Mouse (Mus musculus): ENCODE results near the gene Tenm3. TPM values are rescaled to one million over a fixed set of nuclear protein-coding genes. Genes with fewer than 3 reads are reported as not detected.

Gene Tenm3
- total RNA-seq, 4 experiments from 2014 or later = 10.5 to 12.2 (median 11.8) TPM

GRCm38 (mm10) chr8:48810615-48811014 is 33.1 kb downstream of the Tenm3 start:
- no peak for DNase-seq (ENCODE audit: low spot score in 2 of 2)

GRCm38 (mm10) chr8:48809104-48809503 is 34.6 kb downstream of the Tenm3 start:
- DNase-seq (ENCODE audit: low spot score in 2 of 2) = no peak

DNA sequence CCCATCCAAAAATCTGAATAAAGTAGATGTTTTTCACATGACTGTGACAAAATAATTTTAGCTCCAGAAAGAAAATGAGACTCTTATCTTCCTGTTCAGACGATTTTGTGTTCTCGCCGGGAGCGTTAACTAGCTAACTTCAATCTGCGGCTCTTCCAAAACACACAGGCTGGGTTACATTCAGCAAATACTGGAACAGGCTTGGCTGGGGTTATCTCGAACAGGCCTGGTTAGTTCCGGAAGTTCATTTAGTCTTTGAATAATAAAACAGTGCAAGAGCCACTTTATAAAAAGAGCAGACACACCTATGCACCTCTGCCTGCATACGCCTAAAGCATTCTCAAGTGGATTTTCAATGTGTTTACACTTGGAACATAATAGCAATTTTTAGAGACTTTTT is 40.7 kb downstream of the Tenm3 start:
- no peak for DNase-seq (ENCODE audit: low spot score in 2 of 2)

GRCm38 (mm10) chr8:48802231-48802630 is 41.5 kb downstream of the Tenm3 start:
- no peak for DNase-seq (ENCODE audit: low spot score in 2 of 2)

DNA sequence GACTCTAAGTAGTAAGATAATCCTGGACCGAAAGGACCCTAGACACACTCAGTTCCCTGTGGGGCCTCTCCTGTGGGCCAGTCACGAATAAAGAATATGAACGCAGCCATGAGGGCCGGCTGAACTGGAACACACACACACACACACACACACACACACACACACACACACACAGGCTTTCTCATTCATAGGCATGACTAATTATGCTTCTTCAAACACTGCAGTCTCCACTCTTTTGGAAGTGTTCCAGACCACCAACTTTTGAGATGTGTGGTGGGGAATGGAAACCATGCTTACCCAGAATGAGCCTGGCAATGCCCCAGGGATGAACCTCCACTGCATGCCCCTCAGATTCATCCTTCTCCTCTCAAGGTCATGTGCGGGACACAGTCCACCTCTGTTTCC is 45.8 kb downstream of the Tenm3 start:
- DNase-seq (ENCODE audit: low spot score in 2 of 2) = no peak

DNA sequence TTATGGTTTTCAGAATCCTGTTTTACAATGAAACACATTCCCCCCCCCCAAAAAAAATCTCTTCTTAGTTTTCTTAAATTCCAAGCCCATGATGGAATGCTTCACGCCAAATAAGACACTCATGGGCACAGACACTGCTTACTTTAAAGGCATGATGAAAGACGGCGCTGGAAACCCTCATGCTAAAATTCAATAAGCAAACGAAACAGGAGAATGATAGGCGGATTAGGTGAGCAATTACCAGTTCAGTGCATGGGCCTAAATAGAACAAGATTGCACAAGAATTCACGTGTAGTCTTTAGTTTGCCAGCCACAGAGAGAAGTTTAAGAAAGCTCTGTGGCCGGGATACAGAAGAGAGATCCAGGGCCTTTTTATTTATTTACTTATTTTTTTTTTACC is 49.5 kb downstream of the Tenm3 start:
- no peak for DNase-seq (ENCODE audit: low spot score in 2 of 2)

DNA sequence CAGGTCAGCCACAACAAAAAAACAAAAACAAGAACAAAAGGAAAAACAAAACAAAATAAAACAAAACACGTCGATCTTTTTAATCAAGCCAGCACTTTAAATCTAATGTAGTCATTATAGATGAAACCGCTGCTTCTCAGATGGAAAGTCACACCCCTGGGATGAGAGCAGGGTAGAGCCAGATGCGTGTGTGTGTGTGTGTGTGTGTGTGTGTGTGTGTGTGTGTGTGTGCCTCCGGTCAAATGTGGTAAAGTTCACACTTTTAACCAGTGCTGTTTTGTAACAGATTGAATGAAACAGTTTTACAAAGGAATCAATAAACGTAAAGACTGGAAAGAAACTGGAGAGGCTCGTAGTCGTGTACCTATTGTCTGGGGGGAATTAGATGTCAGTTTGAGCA is 50.0 kb downstream of the Tenm3 start:
- no peak for DNase-seq (ENCODE audit: low spot score in 2 of 2)

- no peak for DNase-seq (ENCODE audit: low spot score in 2 of 2)
Observed at GRCm38 (mm10) chr8:48792587-48793326, 51.0 kb downstream of the Tenm3 start.

DNA sequence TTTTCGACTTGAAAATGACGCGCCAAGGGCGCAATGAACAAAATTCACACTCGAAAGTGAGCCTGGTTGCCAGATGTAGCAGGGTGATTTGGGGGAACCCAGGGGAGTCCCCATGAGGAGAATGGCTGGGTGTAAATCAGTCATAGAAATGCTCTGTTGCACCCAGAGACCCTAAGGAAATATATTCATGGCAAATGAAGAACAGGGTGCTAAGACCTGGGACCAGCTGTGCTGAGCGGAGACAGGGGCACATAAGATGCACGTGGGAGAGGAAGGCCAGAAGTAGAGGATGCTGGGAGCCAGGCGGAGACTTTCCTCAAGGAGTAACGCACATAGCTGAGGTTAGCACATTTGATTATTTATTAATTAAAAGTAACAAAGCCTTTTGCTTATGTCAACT is 60.4 kb downstream of the Tenm3 start:
- DNase-seq (ENCODE audit: low spot score in 2 of 2) = no peak

- DNase-seq (ENCODE audit: low spot score in 2 of 2) = no peak
Observed at GRCm38 (mm10) chr8:48780628-48781027, 63.1 kb downstream of the Tenm3 start.

DNA sequence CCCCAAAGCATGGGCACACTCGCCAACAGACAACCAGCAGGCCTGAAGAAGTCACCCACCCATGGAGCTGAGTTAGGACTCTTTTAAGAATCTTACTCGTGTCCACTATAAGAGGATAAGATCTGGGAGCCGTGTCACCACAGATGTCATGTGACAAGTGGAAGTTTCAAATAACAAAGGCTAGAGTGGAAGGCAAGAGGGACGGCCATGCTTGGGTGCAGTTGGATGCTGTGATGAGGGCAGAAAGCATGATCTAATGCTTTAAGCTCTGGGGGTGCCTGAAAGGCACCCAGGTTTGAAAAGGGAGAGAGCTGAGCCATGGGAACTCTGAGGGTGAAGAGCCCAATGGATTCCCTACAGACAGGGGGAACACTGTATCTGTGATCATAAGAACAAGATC is 64.6 kb downstream of the Tenm3 start:
- no peak for DNase-seq (ENCODE audit: low spot score in 2 of 2)

GRCm38 (mm10) chr8:48776081-48776480 is 67.7 kb downstream of the Tenm3 start:
- no peak for DNase-seq (ENCODE audit: low spot score in 2 of 2)

DNA sequence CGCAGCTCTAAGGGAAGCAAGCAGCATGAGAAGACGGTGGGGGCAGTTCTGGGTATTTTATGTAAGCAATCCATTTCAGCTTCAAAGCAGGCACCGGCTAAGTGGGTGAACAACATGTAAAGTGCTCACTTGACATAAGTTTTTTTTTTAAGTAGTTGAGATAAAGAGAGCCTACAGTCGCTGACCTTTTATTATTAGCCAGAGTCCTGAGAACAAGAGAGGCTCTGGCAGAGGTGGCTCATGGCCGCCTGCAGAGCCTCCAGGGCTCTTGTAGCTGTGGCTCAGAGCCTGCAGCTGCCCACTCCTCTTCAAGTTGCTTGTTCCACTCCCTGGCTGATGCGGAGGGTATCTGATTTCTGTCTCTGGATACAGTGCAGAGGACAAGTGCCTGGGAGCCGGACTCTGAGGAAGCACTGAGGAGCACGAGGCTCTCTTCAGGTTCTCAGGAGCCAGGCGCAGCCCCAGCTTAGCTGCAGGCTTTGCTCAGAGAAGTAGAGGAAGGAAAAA is 68.2 kb downstream of the Tenm3 start:
- DNase-seq (ENCODE audit: low spot score in 2 of 2) = no peak

DNA sequence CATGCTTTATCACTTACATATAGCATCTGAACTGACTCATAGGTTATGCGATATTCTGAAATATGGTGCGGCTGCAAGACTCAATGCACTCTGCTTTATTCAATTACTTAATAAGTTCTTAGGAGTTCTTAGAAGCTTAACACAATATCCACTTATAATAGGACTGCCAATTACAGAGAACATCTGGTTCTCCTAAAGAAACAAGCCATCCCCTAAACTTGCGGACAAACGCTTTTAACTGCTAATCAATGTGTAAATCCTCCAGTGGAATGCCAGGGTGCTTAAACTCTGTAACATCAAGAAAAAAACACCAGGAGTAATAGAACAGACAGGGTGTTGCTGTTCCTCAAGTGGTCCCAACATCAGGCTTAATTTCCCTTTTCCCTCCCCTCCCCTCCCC is 68.9 kb downstream of the Tenm3 start:
- DNase-seq (ENCODE audit: low spot score in 2 of 2) = no peak

DNA sequence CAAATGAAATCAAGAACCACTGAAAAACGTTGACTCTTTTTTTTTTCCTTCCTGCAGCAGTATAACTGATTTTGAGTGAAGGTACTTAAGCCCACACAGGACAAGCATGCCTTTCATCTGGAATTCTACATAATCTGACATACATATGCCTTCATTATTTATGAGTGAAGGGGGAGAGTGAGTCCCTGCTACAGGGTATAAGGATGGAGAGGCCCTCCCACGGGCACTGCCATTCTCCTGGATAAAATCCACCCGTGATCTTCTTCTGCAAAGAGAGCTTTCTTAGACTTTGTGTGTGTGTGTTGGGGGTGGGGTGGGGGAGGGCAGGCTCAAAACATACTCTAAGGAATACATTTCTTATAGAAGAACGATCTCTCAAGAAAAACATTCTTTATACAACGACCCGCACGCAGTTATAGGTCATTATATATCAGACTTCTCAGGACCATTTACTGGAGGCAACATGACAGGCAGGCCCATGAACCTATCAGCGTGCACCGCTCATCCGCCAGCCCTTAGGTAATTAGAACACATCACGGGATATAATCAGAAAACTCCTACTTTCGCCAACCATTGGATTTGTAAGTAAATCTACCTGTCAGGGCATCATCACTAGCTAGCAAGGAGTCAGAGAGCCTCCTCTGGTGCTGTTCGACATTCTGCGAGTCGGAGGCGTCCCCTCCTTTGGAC is 77.1 kb downstream of the Tenm3 start:
- no peak for DNase-seq (ENCODE audit: low spot score in 2 of 2)

GRCm38 (mm10) chr8:48765212-48765611 is 78.5 kb downstream of the Tenm3 start:
- no peak for DNase-seq (ENCODE audit: low spot score in 2 of 2)

- no peak for DNase-seq (ENCODE audit: low spot score in 2 of 2)
Observed at GRCm38 (mm10) chr8:48764011-48764410, 79.7 kb downstream of the Tenm3 start.

DNA sequence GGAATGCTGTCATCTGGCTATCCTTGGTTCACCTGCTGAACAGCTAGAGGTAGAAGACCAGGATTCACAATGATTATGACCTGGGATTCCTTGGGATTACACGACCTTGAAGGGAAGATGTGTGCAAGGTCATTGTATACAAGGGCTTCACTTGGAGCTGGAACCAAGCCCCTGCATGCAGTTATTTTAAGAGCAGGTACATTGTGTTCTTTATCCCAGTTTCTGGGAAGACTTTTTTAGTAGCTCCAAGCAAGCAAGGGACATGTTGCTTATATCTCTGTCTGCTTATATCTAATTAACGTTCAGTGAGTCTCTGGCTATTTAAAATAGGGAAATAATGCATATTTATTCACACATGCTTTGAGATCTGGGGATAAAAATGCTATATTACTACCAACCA is 86.9 kb downstream of the Tenm3 start:
- DNase-seq (ENCODE audit: low spot score in 2 of 2) = no peak

- peak; percentile 26 to 45 for DNase-seq (ENCODE audit: low spot score in 2 of 2)
Observed at GRCm38 (mm10) chr8:48755492-48755891, 88.3 kb downstream of the Tenm3 start.

DNA sequence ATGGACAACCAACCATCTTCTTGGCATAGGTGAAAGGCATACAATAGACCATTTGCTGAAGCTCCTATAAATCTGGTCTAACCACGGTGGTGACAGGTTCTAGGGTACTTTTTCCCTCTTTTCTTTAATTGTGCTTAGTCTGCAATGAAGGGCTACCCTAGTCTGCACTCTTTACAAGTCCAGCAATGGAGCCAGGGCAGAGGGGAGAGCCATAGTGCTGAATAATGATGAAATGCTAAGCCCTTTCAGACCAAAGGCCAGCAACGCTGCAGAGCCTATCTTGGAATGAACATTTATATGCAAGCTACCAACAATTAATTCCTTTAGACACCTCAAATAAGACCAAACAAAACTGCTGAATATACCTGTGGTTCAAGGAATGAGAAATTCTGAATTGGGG is 88.8 kb downstream of the Tenm3 start:
- no peak for DNase-seq (ENCODE audit: low spot score in 2 of 2)

- DNase-seq (ENCODE audit: low spot score in 2 of 2) = no peak
Observed at GRCm38 (mm10) chr8:48751965-48752364, 91.8 kb downstream of the Tenm3 start.

DNA sequence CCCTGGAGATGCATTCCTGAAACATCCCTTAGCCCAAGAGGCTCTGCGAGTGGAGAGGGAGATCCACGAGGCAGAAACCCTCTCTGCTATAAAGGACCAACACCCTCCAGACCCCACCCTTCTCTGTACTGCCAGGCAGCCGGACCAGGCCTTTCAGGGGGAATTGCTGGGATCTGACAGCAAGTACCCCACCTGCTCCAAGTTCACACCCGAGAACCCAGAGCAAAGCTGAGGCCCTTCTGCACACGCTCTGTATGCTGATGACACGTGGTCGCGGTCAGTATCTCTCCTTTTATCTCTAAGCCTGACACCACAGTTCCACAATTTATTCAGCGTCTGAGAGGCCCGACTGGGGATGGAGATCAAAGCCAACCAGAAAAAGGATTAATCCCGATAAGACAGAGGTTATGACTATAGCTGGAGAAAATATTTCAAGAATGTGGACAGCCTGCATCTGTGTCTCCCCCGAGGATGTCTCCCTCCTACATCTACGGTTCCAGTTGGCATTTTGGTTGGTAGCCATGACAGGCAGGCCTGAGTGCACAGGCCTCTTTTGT is 95.2 kb downstream of the Tenm3 start:
- no peak for DNase-seq (ENCODE audit: low spot score in 2 of 2)

- DNase-seq (ENCODE audit: low spot score in 2 of 2) = no peak
Observed at GRCm38 (mm10) chr8:48743912-48744311, 99.8 kb downstream of the Tenm3 start.

All from gastrocnemius, adult 8-10 months (tissue).